Mouse (Mus musculus) mature B cell (primary cell): ENCODE measurements around the gene Ppp5c.

ENCODE experiments used
- in situ Hi-C: fragments of 300-500 bp; cut with MboI; formaldehyde crosslinking; loops from 2 replicates; pipeline ENCODE4 v1.14.3; 2019

Gene Ppp5c

GRCm38 (mm10) chr7:16987541-16988149, 40.1 kb downstream of the Ppp5c start:
- in situ Hi-C loops = loop anchor here (10.0 kb wide), 1 partner anchor 57 kb away; no protein-coding TSS in a partner anchor

GRCm38 (mm10) chr7:16982859-16983568, 44.7 kb downstream of the Ppp5c start, which contains the start of gene Gm42372:
TSS of gene Gm42372 (plus strand) at chr7:16983086.
- in situ Hi-C loops = loop anchor here (10.0 kb wide), 1 partner anchor 62 kb away; no protein-coding TSS in a partner anchor

DNA sequence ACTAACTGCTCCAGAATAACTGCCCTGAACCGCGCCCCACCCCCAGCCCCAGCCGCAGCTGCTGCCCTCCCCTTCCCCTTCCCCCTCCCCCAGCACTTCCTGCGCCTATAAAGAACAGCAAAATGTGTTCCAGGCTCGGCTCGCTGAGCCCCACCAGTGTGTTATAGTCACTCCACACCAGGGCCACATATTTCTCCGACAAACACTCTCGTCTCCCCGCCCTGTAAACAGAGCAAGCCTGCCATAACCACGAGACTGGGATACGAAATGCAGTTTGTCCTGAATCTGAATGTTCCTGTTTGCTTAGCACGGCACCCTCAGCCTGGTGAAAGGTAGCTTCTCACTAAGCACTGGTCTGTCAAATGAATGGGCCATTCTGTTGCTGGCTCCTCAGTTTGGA, 47.4 kb downstream of the Ppp5c start:
- in situ Hi-C loops = loop anchor here (10.0 kb wide), 1 partner anchor 64 kb away; no protein-coding TSS in a partner anchor

GRCm38 (mm10) chr7:16978593-16978992, 49.1 kb downstream of the Ppp5c start:
- in situ Hi-C loops = no loop called here

GRCm38 (mm10) chr7:16978173-16978572, 49.6 kb downstream of the Ppp5c start:
- in situ Hi-C loops = no loop called here

DNA sequence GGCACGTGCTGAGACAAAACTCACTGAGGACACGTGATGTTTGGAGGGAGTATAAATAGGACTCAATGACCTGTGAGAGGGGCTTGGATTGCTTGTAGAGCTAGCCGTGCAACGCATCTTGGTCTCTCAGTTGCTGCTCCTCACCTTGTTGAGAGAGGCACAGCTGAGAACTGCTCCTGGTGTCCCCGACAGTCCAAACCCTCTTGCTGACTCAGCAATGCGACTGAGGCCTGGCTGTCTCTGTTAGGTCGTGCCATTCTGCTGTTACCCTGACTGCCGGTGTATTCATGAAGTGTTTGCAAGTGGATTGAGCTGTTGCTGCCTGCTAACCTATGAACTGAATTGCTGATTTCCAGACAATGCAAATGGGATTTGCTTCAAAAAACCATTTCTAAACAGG, 51.4 kb downstream of the Ppp5c start:
- in situ Hi-C loops = no loop called here

GRCm38 (mm10) chr7:16974018-16974417, 53.7 kb downstream of the Ppp5c start:
- in situ Hi-C loops = no loop called here

DNA sequence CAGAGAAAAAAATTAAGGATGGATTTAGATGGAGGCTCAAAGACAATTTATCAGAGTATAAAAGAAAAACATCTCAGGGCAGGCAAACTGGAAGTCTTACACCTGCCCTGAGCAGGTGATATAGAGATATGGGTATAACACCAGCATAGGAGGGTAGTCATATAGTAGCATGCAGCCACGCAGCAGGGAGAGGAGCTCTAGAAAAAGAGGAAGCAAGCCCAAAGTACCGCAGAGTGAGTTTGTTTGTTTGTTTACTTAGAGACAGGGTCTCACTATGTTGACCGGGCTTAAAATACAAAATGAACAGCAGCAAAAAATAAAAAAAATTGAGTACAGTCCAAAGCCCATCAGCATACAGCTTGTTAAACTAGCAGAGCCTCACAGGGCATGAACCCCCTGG, 56.6 kb downstream of the Ppp5c start:
- in situ Hi-C loops = no loop called here

- in situ Hi-C loops = no loop called here
Observed at GRCm38 (mm10) chr7:16968414-16968813, 59.3 kb downstream of the Ppp5c start.

DNA sequence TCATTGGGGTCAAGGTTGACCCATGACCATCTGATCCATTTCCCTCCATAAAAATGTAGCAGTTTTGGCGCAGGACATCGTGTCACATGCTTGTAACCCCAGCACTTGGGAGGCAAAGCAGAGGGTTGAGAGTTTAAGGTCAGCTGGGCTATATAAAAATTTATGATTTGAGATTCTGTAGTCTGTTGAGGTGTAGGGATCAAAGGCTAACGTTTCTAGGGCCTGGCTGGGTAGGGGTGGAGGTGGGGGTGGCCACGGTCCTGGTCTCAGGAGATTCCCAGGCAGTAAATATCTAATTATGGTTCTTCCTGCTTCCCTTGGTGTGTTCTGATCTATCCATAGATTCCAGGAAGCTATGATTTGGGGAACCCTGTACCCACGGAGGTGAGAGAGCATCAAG, 66.0 kb downstream of the Ppp5c start:
- in situ Hi-C loops = no loop called here

- in situ Hi-C loops = no loop called here
Observed at GRCm38 (mm10) chr7:16959539-16960187, 68.1 kb downstream of the Ppp5c start, which contains the start of gene Pnmal1. TSS of gene Pnmal1 (plus strand) at chr7:16959679.

GRCm38 (mm10) chr7:16956410-16957265, 71.1 kb downstream of the Ppp5c start:
- in situ Hi-C loops = no loop called here

GRCm38 (mm10) chr7:16955712-16956111, 72.0 kb downstream of the Ppp5c start:
- in situ Hi-C loops = no loop called here
